In genomic region chr15:99017355-99017761, GRCm38 (mm10) we compare ENCODE assay signal across 13 mouse cellular contexts. TPM values are rescaled to one million over a fixed set of nuclear protein-coding genes. Genes with fewer than 3 reads are reported as not detected.
DNase-seq lines count a peak whose midpoint lies in the region; ATAC-seq and TF ChIP-seq lines count a peak whose summit lies in the region.
"Had no signal": no experiment of that assay in that cellular context is flagged by ENCODE, and none has a peak within 500 bp of the region (broad histone marks: within the 10 kb centered on the region; RNA-seq: fewer than 3 reads in every experiment).

No protein-coding gene starts in this region.

- no peaks in the 10 kb centered on the region for H3K36me3 ChIP-seq in midbrain, embryonic 13.5 days
- no peaks in the 10 kb centered on the region for H3K36me3 ChIP-seq in midbrain, postnatal 0 days (ENCODE audit: insufficient read depth, low read length)
- no peaks in the 10 kb centered on the region for H3K36me3 ChIP-seq in hindbrain, embryonic 15.5 days
- H3K36me3 ChIP-seq in limb, embryonic 12.5 days, result no peaks in the 10 kb centered on the region
- H3K36me3 ChIP-seq in intestine, postnatal 0 days (ENCODE audit: control insufficient read depth, insufficient read depth), result no peaks in the 10 kb centered on the region

- no peak overlapping the region for H3K9ac ChIP-seq in midbrain, embryonic 13.5 days (replicated peaks)
- H3K9ac ChIP-seq in midbrain, postnatal 0 days (replicated peaks; ENCODE audit: low read length, poor library complexity, severe bottlenecking), result no peak overlapping the region
- no peak overlapping the region for H3K9ac ChIP-seq in hindbrain, embryonic 15.5 days
- H3K9ac ChIP-seq in limb, embryonic 12.5 days (replicated peaks), result 0 out of 2 replicates have a peak overlapping the region, but pooled peaks have one; percentile 37
- H3K9ac ChIP-seq in intestine, postnatal 0 days (ENCODE audit: low read depth, low read length), result no peak overlapping the region
- H3K9ac ChIP-seq: forebrain, embryonic 13.5 days had no signal

- H3K4me3 ChIP-seq in midbrain, embryonic 13.5 days (replicated peaks), result no peak overlapping the region
- H3K4me3 ChIP-seq in midbrain, postnatal 0 days (ENCODE audit: low read depth, low read length), result no peak overlapping the region
- no peak overlapping the region for H3K4me3 ChIP-seq in hindbrain, embryonic 15.5 days
- H3K4me3 ChIP-seq in limb, embryonic 12.5 days (replicated peaks), result no peak overlapping the region
- no peak overlapping the region for H3K4me3 ChIP-seq in intestine, postnatal 0 days (ENCODE audit: low read depth, low read length)
- H3K4me3 ChIP-seq: forebrain, embryonic 13.5 days had no signal

- DNase-seq in midbrain, postnatal 0 days (ENCODE audit: low spot score), result no peak
- peak; percentile 35 for DNase-seq in yolk sac, embryonic 10.5 days (ENCODE audit: low spot score)
- no peak for DNase-seq in cerebellum, adult 11-12 months
- DNase-seq in heart, postnatal 14 days, result no peak
- DNase-seq: adrenal gland, adult 2 months; cerebellum, postnatal 25 days; right cerebral cortex, postnatal 25 days; thymus, adult 18-20 months had no signal

- H3K4me2 ChIP-seq in midbrain, embryonic 13.5 days (replicated peaks), result no peak overlapping the region
- no peak overlapping the region for H3K4me2 ChIP-seq in midbrain, postnatal 0 days (ENCODE audit: low read depth, low read length, poor library complexity, severe bottlenecking)
- no peak overlapping the region for H3K4me2 ChIP-seq in hindbrain, embryonic 15.5 days
- peak overlapping the region; percentile 36 for H3K4me2 ChIP-seq in limb, embryonic 12.5 days
- H3K4me2 ChIP-seq in intestine, postnatal 0 days (replicated peaks; ENCODE audit: low read depth), result no peak overlapping the region
- H3K4me2 ChIP-seq: forebrain, embryonic 13.5 days had no signal

- ATAC-seq in midbrain, embryonic 13.5 days, result no peak
- no peak for ATAC-seq in midbrain, postnatal 0 days (ENCODE audit: low FRiP score)
- no peak for ATAC-seq in hindbrain, embryonic 15.5 days (ENCODE audit: low FRiP score, low read depth)
- 0 out of 2 replicates have a peak, but pooled peaks have one; percentile 14 for ATAC-seq in limb, embryonic 12.5 days (ENCODE audit: insufficient number of reproducible peaks, insufficient read depth, low FRiP score, low TSS enrichment, low read depth)
- ATAC-seq in intestine, postnatal 0 days, result no peak
- ATAC-seq: forebrain, embryonic 13.5 days had no signal

- peaks cover 8% of the 10 kb centered on the region for H3K4me1 ChIP-seq in midbrain, embryonic 13.5 days (replicated peaks)
- no peaks in the 10 kb centered on the region for H3K4me1 ChIP-seq in midbrain, postnatal 0 days (ENCODE audit: insufficient read depth, low read length)
- H3K4me1 ChIP-seq in hindbrain, embryonic 15.5 days (replicated peaks), result peaks cover 11% of the 10 kb centered on the region; the same call in 1 of the 2 replicates
- peaks cover 32% of the 10 kb centered on the region for H3K4me1 ChIP-seq in limb, embryonic 12.5 days (replicated peaks)
- no peaks in the 10 kb centered on the region for H3K4me1 ChIP-seq in intestine, postnatal 0 days (replicated peaks; ENCODE audit: control insufficient read depth, insufficient read depth, low read length)

- no peaks in the 10 kb centered on the region for H3K27me3 ChIP-seq in midbrain, embryonic 13.5 days
- no peaks in the 10 kb centered on the region for H3K27me3 ChIP-seq in midbrain, postnatal 0 days (ENCODE audit: insufficient read depth, low read length)
- H3K27me3 ChIP-seq in hindbrain, embryonic 15.5 days, result no peaks in the 10 kb centered on the region
- no peaks in the 10 kb centered on the region for H3K27me3 ChIP-seq in limb, embryonic 12.5 days
- no peaks in the 10 kb centered on the region for H3K27me3 ChIP-seq in intestine, postnatal 0 days (replicated peaks; ENCODE audit: control insufficient read depth, insufficient read depth, low read length)
- H3K27me3 ChIP-seq: forebrain, embryonic 13.5 days had no signal

- peak overlapping the region; percentile 56; the same call in 1 of the 2 replicates for H3K27ac ChIP-seq in midbrain, embryonic 13.5 days
- no peak overlapping the region; the same call in 1 of the 2 replicates for H3K27ac ChIP-seq in midbrain, postnatal 0 days (ENCODE audit: low read depth, low read length)
- peak overlapping the region; percentile 66 for H3K27ac ChIP-seq in hindbrain, embryonic 15.5 days (replicated peaks)
- peak overlapping the region; percentile 98 for H3K27ac ChIP-seq in limb, embryonic 12.5 days
- no peak overlapping the region for H3K27ac ChIP-seq in intestine, postnatal 0 days (ENCODE audit: low read depth, low read length)
- H3K27ac ChIP-seq: forebrain, embryonic 13.5 days had no signal

- no peak for TF ChIP-seq CTCF in midbrain, postnatal 0 days (IDR thresholded peaks at IDR 0.05)
- no peak for TF ChIP-seq CTCF in intestine, postnatal 0 days (IDR thresholded peaks at IDR 0.05; ENCODE audit: low read depth)

- 76% methylated on average over 8 of the region's 8 CpGs for WGBS in midbrain, embryonic 13.5 days
- 80% methylated on average over 8 of the region's 8 CpGs for WGBS in midbrain, postnatal 0 days
- 77% methylated on average over 8 of the region's 8 CpGs for WGBS in hindbrain, embryonic 15.5 days
- WGBS in limb, embryonic 12.5 days, result 67% methylated on average over 8 of the region's 8 CpGs
- WGBS in intestine, postnatal 0 days, result 62% methylated on average over 8 of the region's 8 CpGs

- H3K9me3 ChIP-seq in midbrain, embryonic 13.5 days, result no peaks in the 10 kb centered on the region
- H3K9me3 ChIP-seq in midbrain, postnatal 0 days (ENCODE audit: low read length), result no peaks in the 10 kb centered on the region
- no peaks in the 10 kb centered on the region for H3K9me3 ChIP-seq in hindbrain, embryonic 15.5 days
- peaks cover 2% of the 10 kb centered on the region; the same call in 1 of the 2 replicates for H3K9me3 ChIP-seq in limb, embryonic 12.5 days
- no peaks in the 10 kb centered on the region for H3K9me3 ChIP-seq in intestine, postnatal 0 days (ENCODE audit: control insufficient read depth)
- H3K9me3 ChIP-seq: forebrain, embryonic 13.5 days had no signal

- intact Hi-C loops in heart, postnatal 14 days (cut with DNase I), result no loop called here

RNA-seq across cellular contexts. Expression of gene Tuba1c, which starts 12.3 kb away (rescaled TPM):
- 37.3 and 41.4 TPM in 2 replicates for polyA plus RNA-seq in midbrain, embryonic 13.5 days (2015; fragmentation: Nextera tagmentation; extraction: Ambion mirVana)
- total RNA-seq in midbrain, postnatal 0 days (2014; rRNA removed), result 18.2 and 22.6 TPM in 2 replicates
- 9.6 and 9.9 TPM in 2 replicates for polyA plus RNA-seq in midbrain, postnatal 0 days (2015; fragmentation: Nextera tagmentation; extraction: Ambion mirVana)
- polyA plus RNA-seq in hindbrain, embryonic 15.5 days (2015; fragmentation: Nextera tagmentation; extraction: Ambion mirVana), result 22.5 and 25.3 TPM in 2 replicates
- 128 and 135 TPM in 2 replicates for polyA plus RNA-seq in limb, embryonic 12.5 days (2016; fragmentation: Nextera tagmentation; extraction: Ambion mirVana)
- 271 and 315 TPM in 2 replicates for polyA plus RNA-seq in intestine, postnatal 0 days (2015; fragmentation: Nextera tagmentation; extraction: Ambion mirVana)
- total RNA-seq in heart, postnatal 14 days (2021), result 10 to 100 TPM; 42.2 to 57.4 TPM

RNA-seq across cellular contexts. Expression of gene Prph, which starts 37.6 kb away (rescaled TPM):
- polyA plus RNA-seq in midbrain, embryonic 13.5 days (2015; fragmentation: Nextera tagmentation; extraction: Ambion mirVana), result 7.5 and 8.2 TPM in 2 replicates
- 9.8 and 11.2 TPM in 2 replicates for total RNA-seq in midbrain, postnatal 0 days (2014; rRNA removed)
- 8.0 and 9.1 TPM in 2 replicates for polyA plus RNA-seq in midbrain, postnatal 0 days (2015; fragmentation: Nextera tagmentation; extraction: Ambion mirVana)
- 57.5 and 89.3 TPM in 2 replicates for polyA plus RNA-seq in hindbrain, embryonic 15.5 days (2015; fragmentation: Nextera tagmentation; extraction: Ambion mirVana)
- polyA plus RNA-seq in limb, embryonic 12.5 days (2016; fragmentation: Nextera tagmentation; extraction: Ambion mirVana), result 0.19 and 5.1 TPM in 2 replicates
- polyA plus RNA-seq in intestine, postnatal 0 days (2015; fragmentation: Nextera tagmentation; extraction: Ambion mirVana), result 29.8 and 32.7 TPM in 2 replicates
- under 1 TPM; 0.44 to 0.86 TPM for total RNA-seq in heart, postnatal 14 days (2021)

RNA-seq across cellular contexts. Expression of gene Troap, which starts 57.0 kb away (rescaled TPM):
- 13.3 and 14.6 TPM in 2 replicates for polyA plus RNA-seq in midbrain, embryonic 13.5 days (2015; fragmentation: Nextera tagmentation; extraction: Ambion mirVana)
- 1.6 and 4.1 TPM in 2 replicates for total RNA-seq in midbrain, postnatal 0 days (2014; rRNA removed)
- 1.4 and 2.1 TPM in 2 replicates for polyA plus RNA-seq in midbrain, postnatal 0 days (2015; fragmentation: Nextera tagmentation; extraction: Ambion mirVana)
- polyA plus RNA-seq in hindbrain, embryonic 15.5 days (2015; fragmentation: Nextera tagmentation; extraction: Ambion mirVana), result 8.5 and 10.1 TPM in 2 replicates
- 39.5 and 47.1 TPM in 2 replicates for polyA plus RNA-seq in limb, embryonic 12.5 days (2016; fragmentation: Nextera tagmentation; extraction: Ambion mirVana)
- polyA plus RNA-seq in intestine, postnatal 0 days (2015; fragmentation: Nextera tagmentation; extraction: Ambion mirVana), result 4.8 TPM in 2 replicates
- total RNA-seq in heart, postnatal 14 days (2021), result 1 to 10 TPM; 2.1 to 2.2 TPM

Comparison
In these comparisons a context has a peak if more than half of its experiments do, and no peak if none do; other contexts are left out.
1. H3K27ac ChIP-seq: peak in midbrain, embryonic 13.5 days (single experiment), hindbrain, embryonic 15.5 days (single experiment) and limb, embryonic 12.5 days (single experiment); none in midbrain, postnatal 0 days (single experiment) and intestine, postnatal 0 days (single experiment).